Mouse (Mus musculus) monocyte, adult 2 months (primary cell): ENCODE data around the gene Nt5c.
"Not testable (repeated sequence)": the region's sequence is repeated elsewhere in the genome, so short reads cannot be mapped to it uniquely, and the experiment has no call there.

Source experiments
- DNase-seq, 2 experiments: peaks; one replicate each; pipeline ENCODE4 v3.0.0; 2022; ENCODE audit warnings: low spot score in 2 of 2, low read depth in 1 of 2

The Nt5c gene

GRCm38 (mm10) chr11:115491356-115492083, at the start of gene Nt5c:
Nt5c (minus strand) TSS chr11:115491862.
- DNase-seq = peak; percentile 20 to 62

DNA sequence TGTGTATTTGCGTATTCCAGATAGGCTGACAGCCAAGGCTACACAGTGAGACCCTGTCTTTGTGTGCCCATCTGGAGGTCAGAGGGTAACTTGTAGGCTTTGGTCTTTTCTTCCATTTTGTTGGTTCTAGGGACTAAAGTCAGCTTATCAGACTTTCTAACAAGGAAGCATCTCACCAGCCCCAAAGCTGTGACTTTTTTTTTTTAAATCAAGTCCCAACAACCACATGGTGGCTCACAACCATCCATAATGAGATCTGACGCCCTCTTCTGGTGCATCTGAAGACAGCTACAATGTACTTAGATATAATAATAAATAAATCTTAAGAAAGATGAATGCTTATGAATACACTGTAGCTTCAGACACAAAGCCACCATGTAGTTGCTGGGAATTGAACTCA, 46.4 kb upstream of the Nt5c start:
- no peak for DNase-seq

- DNase-seq = no peak
Observed at GRCm38 (mm10) chr11:115536856-115537568, 45.4 kb upstream of the Nt5c start.

- DNase-seq = peak; percentile 94 to 97
Observed at GRCm38 (mm10) chr11:115536038-115536681, 44.5 kb upstream of the Nt5c start, which contains the start of gene Sumo2. Sumo2 (minus strand) TSS chr11:115536276.

DNA sequence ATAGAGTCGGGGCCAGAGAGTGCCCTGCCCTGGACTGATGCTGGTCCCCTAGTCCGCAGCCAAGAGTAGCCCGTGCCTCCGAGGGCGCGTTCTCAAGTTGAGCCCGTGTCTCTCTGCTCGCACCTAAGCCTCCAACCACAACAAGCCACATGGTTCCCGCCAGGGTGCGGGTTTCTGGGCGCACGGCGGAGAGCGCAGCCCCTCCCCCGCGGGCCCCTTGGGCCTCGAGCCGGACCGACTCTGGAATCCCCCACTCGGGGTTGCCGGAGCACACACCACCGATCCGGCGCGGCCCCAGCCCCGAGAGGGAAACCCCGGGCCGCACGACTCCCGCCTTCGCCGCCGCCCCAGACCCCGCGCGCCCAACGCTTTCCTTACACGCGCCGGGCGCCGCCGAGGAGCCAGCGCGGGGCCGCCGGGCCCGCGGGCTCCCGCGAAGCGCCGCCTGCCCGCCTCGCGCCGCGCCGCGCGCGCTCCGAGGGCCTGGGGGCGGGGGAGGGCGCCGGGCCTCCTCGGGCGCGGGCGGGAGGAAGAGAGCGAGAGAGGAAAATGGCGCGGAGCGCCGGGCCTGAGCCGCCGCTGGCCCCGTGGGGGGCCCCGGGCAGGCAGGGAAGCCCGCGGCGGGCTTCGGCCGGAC, 43.9 kb upstream of the Nt5c start:
- peak in 1 of 2 experiments; percentile 46 for DNase-seq

GRCm38 (mm10) chr11:115534759-115535371, 43.2 kb upstream of the Nt5c start:
- DNase-seq = no peak

DNA sequence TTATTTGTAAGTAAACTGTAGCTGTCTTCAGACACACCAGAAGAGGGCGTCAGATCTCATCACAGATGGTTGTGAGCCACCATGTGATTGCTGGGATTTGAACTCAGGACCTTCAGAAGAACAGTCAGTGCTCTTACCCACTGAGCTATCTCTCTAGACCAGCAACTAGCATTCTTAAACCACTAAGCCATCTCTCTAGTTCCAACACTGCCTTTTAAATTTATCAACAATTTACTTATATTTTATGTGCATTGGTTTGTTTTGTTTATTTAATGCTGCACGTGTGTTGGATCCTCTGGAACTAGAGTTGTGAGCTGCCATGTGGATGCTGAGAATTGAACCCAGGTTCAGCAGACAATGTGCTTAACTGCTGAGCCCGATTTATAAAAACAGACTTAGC, 34.8 kb upstream of the Nt5c start:
- DNase-seq = not testable (repeated sequence)

- DNase-seq = no peak
Observed at GRCm38 (mm10) chr11:115522703-115523102, 31.0 kb upstream of the Nt5c start.

DNA sequence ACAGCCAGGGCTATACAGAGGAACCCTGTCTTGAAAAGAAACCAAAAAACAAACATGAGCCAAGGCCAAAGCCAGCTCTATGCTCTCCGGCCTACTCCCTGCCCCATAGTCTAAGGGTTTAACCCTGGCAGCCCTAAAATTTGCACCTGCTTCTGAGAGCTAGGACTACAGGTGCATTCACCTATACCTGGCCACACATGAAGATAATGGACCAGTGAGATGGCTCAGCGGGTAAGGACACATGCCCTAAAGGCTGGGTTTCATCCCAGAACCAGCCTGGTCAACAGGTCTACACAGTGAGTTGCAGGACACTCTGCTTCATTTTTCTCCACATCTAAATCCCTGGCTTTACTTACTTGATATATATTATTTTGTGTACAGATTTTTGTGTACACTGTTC, 30.6 kb upstream of the Nt5c start:
- no peak for DNase-seq

DNA sequence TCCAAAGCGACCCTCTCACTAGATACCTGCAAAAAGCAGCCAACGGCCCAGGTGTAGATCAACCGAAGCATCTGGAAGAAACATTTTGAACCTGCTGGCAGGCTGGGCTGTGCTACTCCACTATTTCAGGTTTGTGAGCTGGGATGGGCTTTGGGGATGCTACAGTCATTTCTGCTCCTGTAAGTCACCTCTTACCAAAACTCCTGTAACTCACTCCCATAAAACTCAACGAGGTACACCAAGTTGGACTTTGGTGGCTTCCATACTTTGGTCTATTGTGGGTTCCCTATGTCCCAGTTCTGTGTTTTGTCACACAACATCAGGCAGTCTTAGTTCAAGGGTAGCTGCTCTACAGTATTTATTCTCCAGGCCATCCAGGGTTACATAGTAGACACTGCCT, 29.4 kb upstream of the Nt5c start:
- DNase-seq = no peak

DNA sequence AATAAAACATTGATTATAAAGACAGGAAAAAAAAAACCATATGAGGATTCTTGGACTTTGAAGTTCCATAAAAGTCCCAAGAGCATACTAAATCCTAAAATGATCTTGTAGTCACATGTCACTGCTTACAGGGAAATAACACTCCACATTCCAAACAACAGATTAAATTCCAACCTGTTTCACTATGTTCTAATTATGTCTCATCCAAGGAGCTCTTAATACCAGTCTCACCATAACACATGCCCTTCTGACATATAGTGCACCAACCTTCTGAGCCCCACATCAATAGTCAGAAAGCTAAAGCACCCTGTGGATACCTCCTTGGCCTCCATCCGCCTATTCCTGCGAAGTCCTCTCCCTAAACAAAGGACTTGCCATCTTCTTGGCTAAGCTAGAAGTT, 28.6 kb upstream of the Nt5c start:
- DNase-seq = no peak

GRCm38 (mm10) chr11:115519581-115519980, 27.9 kb upstream of the Nt5c start:
- DNase-seq = no peak

- DNase-seq = no peak
Observed at GRCm38 (mm10) chr11:115518693-115519092, 27.0 kb upstream of the Nt5c start.

GRCm38 (mm10) chr11:115516942-115517341, 25.3 kb upstream of the Nt5c start:
- no peak for DNase-seq

DNA sequence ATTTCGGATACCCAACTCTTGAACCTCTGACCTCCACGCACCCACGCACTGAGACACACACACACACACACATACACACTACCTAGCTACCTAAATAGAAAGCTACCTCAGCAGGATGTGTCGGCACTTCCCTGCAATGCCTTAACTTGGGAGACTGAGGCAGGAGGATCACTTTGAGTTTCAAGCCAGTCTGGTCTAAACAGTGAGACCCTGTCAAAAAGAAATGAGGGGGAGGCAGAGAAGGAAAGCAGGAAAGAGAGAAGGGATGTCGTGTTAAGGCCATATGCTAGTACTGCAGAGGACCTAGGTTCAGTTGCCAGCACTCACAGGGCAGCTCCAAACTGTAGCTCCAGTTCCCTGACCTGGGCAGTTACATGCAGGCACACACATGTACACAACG, 23.4 kb upstream of the Nt5c start:
- no peak for DNase-seq

GRCm38 (mm10) chr11:115514238-115514663, 22.6 kb upstream of the Nt5c start, which contains the start of gene Jpt1:
Jpt1 (minus strand) TSS chr11:115514387.
- DNase-seq = peak; percentile 89 to 92

DNA sequence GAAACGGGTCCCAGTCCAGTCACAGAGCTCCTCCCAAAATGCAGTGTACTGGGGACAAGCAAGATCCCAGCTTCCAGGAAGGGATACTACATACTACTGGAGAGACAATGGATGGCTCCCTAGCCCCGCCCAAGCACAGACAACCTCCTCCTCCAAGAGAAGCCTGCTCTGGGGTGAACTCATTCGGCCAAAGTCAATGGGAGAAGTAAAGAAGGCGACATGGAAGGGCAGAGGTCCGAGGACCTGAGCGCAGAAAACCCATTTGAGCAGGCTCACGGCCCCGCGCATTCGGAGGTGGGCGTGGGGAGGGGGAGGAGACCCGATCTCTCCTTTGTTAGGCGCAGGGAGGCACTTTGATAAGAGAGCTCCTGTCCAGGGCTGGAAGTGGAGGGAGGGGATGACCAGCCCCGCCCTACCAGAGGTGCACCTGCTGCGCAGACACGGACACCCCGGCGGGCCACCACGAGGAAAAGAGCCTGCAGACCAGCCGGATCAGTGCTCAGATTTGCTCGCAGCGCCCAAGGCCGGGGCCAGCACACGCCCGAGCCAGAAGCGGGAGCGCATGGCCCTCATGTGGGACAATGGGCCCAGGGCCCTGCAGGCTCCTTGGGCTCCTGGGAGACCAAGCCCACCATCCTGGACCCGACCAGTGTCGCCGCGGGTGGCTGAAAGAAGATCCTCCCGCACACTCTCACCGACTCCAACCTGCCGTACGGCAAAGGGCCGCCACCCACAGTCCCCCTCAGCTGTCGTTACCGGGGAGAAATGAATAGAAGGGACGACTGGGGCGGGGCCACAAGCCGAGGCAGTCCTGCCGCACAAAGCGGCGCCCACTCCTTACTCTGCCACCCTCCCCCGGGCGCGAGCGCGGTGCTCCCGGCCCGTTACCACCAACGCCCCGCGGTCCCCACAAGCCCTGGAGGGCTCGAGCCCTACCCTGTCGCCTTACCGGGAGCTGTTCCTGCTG, 21.9 kb upstream of the Nt5c start:
- no peak for DNase-seq

- DNase-seq = peak; percentile 46 to 66
Observed at GRCm38 (mm10) chr11:115512407-115513183, 20.9 kb upstream of the Nt5c start.

DNA sequence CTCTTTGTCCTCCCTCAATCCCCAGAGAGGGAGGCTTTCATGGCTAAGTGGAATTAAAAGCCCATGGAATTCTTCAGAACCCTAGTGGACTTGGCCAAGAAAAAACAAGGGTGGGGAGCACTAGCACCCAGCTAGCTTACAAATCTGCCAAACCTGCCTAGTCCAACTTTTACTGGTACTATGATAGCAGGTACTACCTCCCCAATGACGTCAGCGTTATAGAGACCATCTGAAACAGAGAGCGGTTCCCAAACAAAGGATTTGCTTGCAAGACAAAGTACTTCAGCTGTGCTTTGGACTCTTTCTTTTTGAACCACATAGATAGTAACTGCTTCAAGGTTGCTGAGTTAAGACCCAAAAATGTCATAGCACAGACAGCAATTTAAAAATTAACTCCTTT, 20.3 kb upstream of the Nt5c start:
- no peak for DNase-seq
